Mouse (Mus musculus) embryonic facial prominence, embryonic 10.5 days (tissue): ENCODE measurements around the gene Olfr284. TPM values are rescaled to one million over a fixed set of nuclear protein-coding genes. Genes with fewer than 3 reads are reported as not detected.

Experiments used
- DNase-seq: peaks from one replicate; pipeline ENCODE4 v3.0.0-alpha.2; 2017; ENCODE audit warnings: low spot score
- H3K27ac ChIP-seq: fragments of 300-500 bp; sonication (generic); replicated peaks from 2 replicates; pipeline ENCODE4 v1.5.1; 2016; ENCODE audit warnings: mild to moderate bottlenecking
- H3K27me3 ChIP-seq: fragments of 300-500 bp; sonication (generic); replicated peaks from 2 replicates; pipeline ENCODE4 v1.6.1; 2016; ENCODE audit warnings: low read depth, mild to moderate bottlenecking; ENCODE audit not compliant: poor library complexity, severe bottlenecking
- H3K36me3 ChIP-seq: fragments of 300-500 bp; sonication (generic); replicated peaks from 2 replicates; pipeline ENCODE4 v1.6.1; 2016; ENCODE audit warnings: mild to moderate bottlenecking, moderate library complexity
- H3K4me1 ChIP-seq: fragments of 300-500 bp; sonication (generic); 2 replicates; pipeline ENCODE4 v1.6.1; 2016
- H3K4me3 ChIP-seq: fragments of 300-500 bp; sonication (generic); 2 replicates; pipeline ENCODE4 v1.5.1; 2016; ENCODE audit warnings: mild to moderate bottlenecking, moderate library complexity
- H3K9me3 ChIP-seq: fragments of 300-500 bp; sonication (generic); 2 replicates; pipeline ENCODE4 v1.6.1; 2016; ENCODE audit warnings: mild to moderate bottlenecking
- WGBS: fragments of 180-500 bp; shearing (Covaris S2); methylation state at CpG from one replicate; pipeline ENCODE4 v1.1.7; 2016; 5-methylcytosine and 5-hydroxymethylcytosine counted together
- polyA plus RNA-seq: library from polyadenylated mRNA; unstranded; fragments of >200 nt; fragmentation: Nextera tagmentation; extraction: Ambion mirVana; gene quantifications from 2 replicates; pipeline ENCODE4 v1.2.1, GENCODE M21; 2016

The Olfr284 gene
- not detected in 2 replicates for polyA plus RNA-seq

GRCm38 (mm10) chr15:98340887-98341286 lies at the start of gene Olfr284:
TSS of gene Olfr284 (minus strand) at chr15:98340987.
- Histone ChIP-seq H3K36me3 (no peaks in the 10 kb centered on the region), H3K9me3 (no peaks in the 10 kb centered on the region), H3K4me1 (no peaks in the 10 kb centered on the region), H3K27ac (no peak within 1 kb of the TSS), H3K27me3 (no peaks in the 10 kb centered on the region), H3K4me3 (no peak within 1 kb of the TSS)
- DNase-seq, result no peak
- 95% methylated on average over 8 of the region's 8 CpGs for WGBS

- Histone ChIP-seq H3K27me3 (no peaks in the 10 kb centered on the region), H3K36me3 (no peaks in the 10 kb centered on the region), H3K9me3 (no peaks in the 10 kb centered on the region), H3K4me1 (no peaks in the 10 kb centered on the region), H3K4me3 (no peak overlapping the region), H3K27ac (no peak overlapping the region)
- peak; percentile 86 for DNase-seq
- 35% methylated on average over 7 of the region's 7 CpGs for WGBS
These were observed 49.0 kb upstream of the Olfr284 start for GRCm38 (mm10) chr15:98389796-98390195.

GRCm38 (mm10) chr15:98387621-98388020 lies 46.8 kb upstream of the Olfr284 start:
- DNase-seq, result no peak
- H3K4me3 ChIP-seq, result no peak overlapping the region
- H3K4me1 ChIP-seq, result no peaks in the 10 kb centered on the region
- no peak overlapping the region for H3K27ac ChIP-seq
- no peaks in the 10 kb centered on the region for H3K9me3 ChIP-seq
- 70% methylated on average over 2 of the region's 2 CpGs for WGBS
- no peaks in the 10 kb centered on the region for H3K36me3 ChIP-seq
- H3K27me3 ChIP-seq, result no peaks in the 10 kb centered on the region

- 83% methylated on average over 6 of the region's 6 CpGs for WGBS
These were observed 40.1 kb upstream of the Olfr284 start, which contains the start of gene Olfr283 for GRCm38 (mm10) chr15:98380846-98381245. TSS of gene Olfr283 (minus strand) at chr15:98380946.

GRCm38 (mm10) chr15:98378209-98378608 lies 37.4 kb upstream of the Olfr284 start:
- H3K4me1 ChIP-seq, result no peaks in the 10 kb centered on the region
- H3K9me3 ChIP-seq, result no peaks in the 10 kb centered on the region
- 95% methylated on average over 13 of the region's 13 CpGs for WGBS
- no peak for DNase-seq
- no peaks in the 10 kb centered on the region for H3K27me3 ChIP-seq
- no peak overlapping the region for H3K4me3 ChIP-seq
- no peak overlapping the region for H3K27ac ChIP-seq
- no peaks in the 10 kb centered on the region for H3K36me3 ChIP-seq

More at GRCm38 (mm10) chr15:98380846-98381245, 40.1 kb upstream of the Olfr284 start, which contains the start of gene Olfr283:
- H3K9me3 ChIP-seq, result no peaks in the 10 kb centered on the region
- H3K27ac ChIP-seq, result no peak within 1 kb of the TSS
- no peaks in the 10 kb centered on the region for H3K36me3 ChIP-seq
- no peaks in the 10 kb centered on the region for H3K27me3 ChIP-seq
- H3K4me3 ChIP-seq, result no peak within 1 kb of the TSS
- no peaks in the 10 kb centered on the region for H3K4me1 ChIP-seq
- DNase-seq, result no peak

GRCm38 (mm10) chr15:98317177-98317724 lies 23.5 kb downstream of the Olfr284 start, which contains the start of gene Olfr285:
TSS of gene Olfr285 (minus strand) at chr15:98317353.
- no peaks in the 10 kb centered on the region for H3K36me3 ChIP-seq
- no peak for DNase-seq
- no peaks in the 10 kb centered on the region for H3K4me1 ChIP-seq
- no peak within 1 kb of the TSS for H3K4me3 ChIP-seq
- H3K27ac ChIP-seq, result no peak within 1 kb of the TSS
- no peaks in the 10 kb centered on the region for H3K27me3 ChIP-seq
- WGBS, result 92% methylated on average over 5 of the region's 5 CpGs
- H3K9me3 ChIP-seq, result no peaks in the 10 kb centered on the region

- Histone ChIP-seq H3K9me3 (no peaks in the 10 kb centered on the region), H3K27me3 (no peaks in the 10 kb centered on the region), H3K27ac (no peak overlapping the region), H3K4me1 (no peaks in the 10 kb centered on the region), H3K36me3 (no peaks in the 10 kb centered on the region), H3K4me3 (no peak overlapping the region)
- DNase-seq, result no peak
- 59% methylated on average over 6 of the region's 6 CpGs for WGBS
These were observed 25.1 kb downstream of the Olfr284 start for GRCm38 (mm10) chr15:98315703-98316102.

GRCm38 (mm10) chr15:98295628-98296551 lies 44.9 kb downstream of the Olfr284 start, which contains the start of gene Zfp641:
TSS of gene Zfp641 (minus strand) at chr15:98296161.
- H3K27ac ChIP-seq, result peak within 1 kb of the TSS; percentile 75
- H3K36me3 ChIP-seq, result no peaks in the 10 kb centered on the region
- peaks cover 10% of the 10 kb centered on the region for H3K4me1 ChIP-seq
- peak within 1 kb of the TSS; percentile 80 for H3K4me3 ChIP-seq
- H3K9me3 ChIP-seq, result no peaks in the 10 kb centered on the region
- DNase-seq, result peak; percentile 39
- H3K27me3 ChIP-seq, result peaks cover 25% of the 10 kb centered on the region
- 1% methylated on average over 60 of the region's 60 CpGs for WGBS

- Histone ChIP-seq H3K27ac (no peak overlapping the region), H3K9me3 (no peaks in the 10 kb centered on the region), H3K27me3 (peaks cover 25% of the 10 kb centered on the region), H3K4me1 (peaks cover 10% of the 10 kb centered on the region), H3K36me3 (no peaks in the 10 kb centered on the region), H3K4me3 (no peak overlapping the region)
- DNase-seq, result no peak
- WGBS, result 89% methylated on average over 8 of the region's 8 CpGs
These were observed 47.1 kb downstream of the Olfr284 start for GRCm38 (mm10) chr15:98293651-98294050.

Other genes with a start within 250 kb of the Olfr284 start
- gene Pfkm, start 248.4 kb downstream of the Olfr284 start, polyA plus RNA-seq, result 36.6 and 39.8 TPM in 2 replicates
- gene Senp1, start 247.2 kb downstream of the Olfr284 start, polyA plus RNA-seq, result 46.6 and 47.3 TPM in 2 replicates
- gene Asb8, start 175.4 kb downstream of the Olfr284 start, polyA plus RNA-seq, result 38.0 and 43.2 TPM in 2 replicates
- gene Ccdc184, start 173.8 kb downstream of the Olfr284 start, polyA plus RNA-seq, result 2.1 and 2.5 TPM in 2 replicates
- gene Olfr288, start 145.4 kb downstream of the Olfr284 start, polyA plus RNA-seq, result not detected in 2 replicates
- not detected in 2 replicates for gene Gm44579, start 120.0 kb downstream of the Olfr284 start, polyA plus RNA-seq
- not detected in 2 replicates for gene Olfr287, start 119.9 kb downstream of the Olfr284 start, polyA plus RNA-seq
- gene Olfr286, start 106.5 kb downstream of the Olfr284 start, polyA plus RNA-seq, result not detected in 2 replicates
- gene H1fnt, start 83.7 kb downstream of the Olfr284 start, polyA plus RNA-seq, result not detected in 2 replicates
- 0.44 and 0.52 TPM in 2 replicates for gene Zfp641, start 44.8 kb downstream of the Olfr284 start, polyA plus RNA-seq
- gene Olfr285, start 23.6 kb downstream of the Olfr284 start, polyA plus RNA-seq, result not detected in 2 replicates
- not detected in 2 replicates for gene Olfr283, start 40.0 kb upstream of the Olfr284 start, polyA plus RNA-seq
- gene Olfr282, start 90.2 kb upstream of the Olfr284 start, polyA plus RNA-seq, result not detected in 2 replicates
- gene Olfr281, start 111.6 kb upstream of the Olfr284 start, polyA plus RNA-seq, result not detected in 2 replicates
- not detected in 2 replicates for gene OR5BS1P, start 128.9 kb upstream of the Olfr284 start, polyA plus RNA-seq
- gene Lalba, start 141.7 kb upstream of the Olfr284 start, polyA plus RNA-seq, result 0.20 and 0.26 TPM in 2 replicates
- gene Olfr279, start 151.4 kb upstream of the Olfr284 start, polyA plus RNA-seq, result not detected in 2 replicates
- 151 and 152 TPM in 2 replicates for gene Kansl2, start 193.3 kb upstream of the Olfr284 start, polyA plus RNA-seq
- 64.5 and 64.6 TPM in 2 replicates for gene Ccnt1, start 229.9 kb upstream of the Olfr284 start, polyA plus RNA-seq
- gene 4930415O20Rik, start 230.0 kb upstream of the Olfr284 start, polyA plus RNA-seq, result 0.39 TPM in 1 of 2 replicates, not detected in the other